ENCODE assay signal across 8 mouse cellular contexts in the genomic region with DNA sequence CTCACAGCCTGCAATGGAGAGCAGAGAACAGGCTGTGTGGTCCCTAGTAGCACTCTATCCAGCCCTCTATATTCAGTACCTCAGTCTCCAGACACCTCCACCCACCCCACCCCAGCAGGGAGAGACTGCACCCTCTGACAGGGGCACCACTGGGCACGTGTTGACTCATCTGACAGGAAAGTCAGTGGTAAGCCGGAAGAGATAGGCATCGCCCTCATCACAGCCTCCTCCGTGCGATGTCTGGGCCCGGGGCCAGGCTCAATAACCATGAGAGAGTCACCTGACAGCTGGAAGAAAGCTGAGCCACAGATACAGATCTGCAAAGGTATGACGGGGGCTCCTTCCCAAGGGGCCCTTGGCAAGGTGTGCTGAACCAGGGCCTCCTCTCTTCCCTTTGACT. TPM values are rescaled to one million over a fixed set of nuclear protein-coding genes. Genes with fewer than 3 reads are reported as not detected.
DNase-seq lines count a peak whose midpoint lies in the region; ATAC-seq and TF ChIP-seq lines count a peak whose summit lies in the region.

No protein-coding gene starts in this region.

- no peak overlapping the region for H3K4me2 ChIP-seq in kidney, postnatal 0 days (ENCODE audit: low read length)
- no peak overlapping the region for H3K4me2 ChIP-seq in hindbrain, postnatal 0 days (ENCODE audit: low read depth, low read length)

- no peaks in the 10 kb centered on the region; the same call in 1 of the 2 replicates for H3K9me3 ChIP-seq in kidney, postnatal 0 days (replicated peaks; ENCODE audit: low read length)
- no peaks in the 10 kb centered on the region for H3K9me3 ChIP-seq in hindbrain, postnatal 0 days (ENCODE audit: low read length)

- H3K9ac ChIP-seq in kidney, postnatal 0 days (ENCODE audit: low read depth, low read length): no peak overlapping the region
- no peak overlapping the region for H3K9ac ChIP-seq in hindbrain, postnatal 0 days (replicated peaks; ENCODE audit: low read length)

- peak; percentile 67 for DNase-seq in 3134 (ENCODE audit: extremely low read depth, insufficient read length, low spot score)
- DNase-seq in kidney, postnatal 0 days (ENCODE audit: low spot score): no peak
- DNase-seq in ovary, adult 18-20 months (ENCODE audit: low spot score): no peak
- no peak for DNase-seq in embryo, embryonic 9.5 days (ENCODE audit: extremely low spot score)
- DNase-seq in right cerebral cortex, postnatal 14 days: no peak
- no peak for DNase-seq in hindbrain, postnatal 0 days (ENCODE audit: low spot score)

- whole genome bisulfite sequencing in kidney, postnatal 0 days: 58% methylated on average over 7 of the region's 7 CpGs
- WGBS in hindbrain, postnatal 0 days: 55% methylated on average over 7 of the region's 7 CpGs

- ATAC-seq in CD4-positive, CD25-positive, alpha-beta regulatory T cell, adult 4 months: peak; percentile 81
- no peak; the same call in 1 of the 2 replicates for ATAC-seq in kidney, postnatal 0 days (replicated peaks; ENCODE audit: low FRiP score, low read depth)
- ATAC-seq in megakaryocyte-erythroid progenitor cell, adult 5-6 weeks (replicated peaks; ENCODE audit: low FRiP score, low TSS enrichment, poor library complexity, severe bottlenecking): 0 out of 2 replicates have a peak, but pooled peaks have one; percentile 31
- ATAC-seq in hindbrain, postnatal 0 days: no peak

- 0 out of 2 replicates have a peak overlapping the region, but pooled peaks have one; percentile 11 for H3K27ac ChIP-seq in kidney, postnatal 0 days
- H3K27ac ChIP-seq in hindbrain, postnatal 0 days: no peak overlapping the region

- no peak for TF ChIP-seq CTCF in kidney, postnatal 0 days (IDR thresholded peaks at IDR 0.05; ENCODE audit: low read depth)
- no peak for TF ChIP-seq CTCF in hindbrain, postnatal 0 days (IDR thresholded peaks at IDR 0.05; ENCODE audit: low read depth)

- H3K36me3 ChIP-seq in kidney, postnatal 0 days (ENCODE audit: insufficient read depth, low read length): no peaks in the 10 kb centered on the region
- H3K36me3 ChIP-seq in hindbrain, postnatal 0 days (ENCODE audit: insufficient read depth, low read length): no peaks in the 10 kb centered on the region

- no peaks in the 10 kb centered on the region for H3K27me3 ChIP-seq in kidney, postnatal 0 days (ENCODE audit: insufficient read depth, low read length)
- H3K27me3 ChIP-seq in hindbrain, postnatal 0 days (ENCODE audit: insufficient read depth, low read length): no peaks in the 10 kb centered on the region

- no peak overlapping the region for H3K4me3 ChIP-seq in kidney, postnatal 0 days (replicated peaks; ENCODE audit: low read depth, low read length)
- H3K4me3 ChIP-seq in hindbrain, postnatal 0 days (ENCODE audit: low read length): no peak overlapping the region

- H3K4me1 ChIP-seq in kidney, postnatal 0 days (replicated peaks; ENCODE audit: insufficient read depth, low read length): peaks cover 23% of the 10 kb centered on the region
- peaks cover 5% of the 10 kb centered on the region for H3K4me1 ChIP-seq in hindbrain, postnatal 0 days (ENCODE audit: insufficient read depth, low read length)

RNA-seq across cellular contexts. Expression of a gene that starts 40.8 kb away (rescaled TPM):
- polyA plus RNA-seq in CD4-positive, CD25-positive, alpha-beta regulatory T cell, adult 4 months (2017; shearing (Covaris generic)): 10 to 100 TPM; 18.3 to 20.4 TPM
- 1.7 and 2.0 TPM in 2 replicates for polyA plus RNA-seq in kidney, postnatal 0 days (2015; fragmentation: Nextera tagmentation; extraction: Ambion mirVana)
- 0.27 TPM in 1 of 2 replicates, not detected in the other for total RNA-seq in megakaryocyte-erythroid progenitor cell, adult 5-6 weeks (2014; fragmentation: Nextera tagmentation)
- 0.80 TPM in 2 replicates for total RNA-seq in megakaryocyte-erythroid progenitor cell, adult 5-6 weeks (2017)
- 0.68 and 1.8 TPM in 2 replicates for total RNA-seq in hindbrain, postnatal 0 days (2014; rRNA removed)
- polyA plus RNA-seq in hindbrain, postnatal 0 days (2015; fragmentation: Nextera tagmentation; extraction: Ambion mirVana): 2.1 and 2.4 TPM in 2 replicates

RNA-seq across cellular contexts. Expression of a gene that starts 41.0 kb away (rescaled TPM):
- 10 to 100 TPM in 1 of 2 experiments, 1 to 10 TPM in 1; 8.9 to 12.5 TPM for polyA plus RNA-seq in CD4-positive, CD25-positive, alpha-beta regulatory T cell, adult 4 months (2017; shearing (Covaris generic))
- 5.4 and 5.9 TPM in 2 replicates for polyA plus RNA-seq in kidney, postnatal 0 days (2015; fragmentation: Nextera tagmentation; extraction: Ambion mirVana)
- not detected in 2 replicates for total RNA-seq in megakaryocyte-erythroid progenitor cell, adult 5-6 weeks (2014; fragmentation: Nextera tagmentation)
- total RNA-seq in megakaryocyte-erythroid progenitor cell, adult 5-6 weeks (2017): not detected in 2 replicates
- 1.9 and 2.8 TPM in 2 replicates for total RNA-seq in hindbrain, postnatal 0 days (2014; rRNA removed)
- 0.98 and 1.1 TPM in 2 replicates for polyA plus RNA-seq in hindbrain, postnatal 0 days (2015; fragmentation: Nextera tagmentation; extraction: Ambion mirVana)

Comparison
In these comparisons a context has a peak if more than half of its experiments do, and no peak if none do; other contexts are left out.
1. ATAC-seq: peak in CD4-positive, CD25-positive, alpha-beta regulatory T cell, adult 4 months (single experiment) and megakaryocyte-erythroid progenitor cell, adult 5-6 weeks (single experiment); none in kidney, postnatal 0 days (single experiment) and hindbrain, postnatal 0 days (single experiment).